Mouse (Mus musculus) heart, embryonic 14.5 days (tissue): ENCODE data around the gene Gm13305. TPM values are rescaled to one million over a fixed set of nuclear protein-coding genes. Genes with fewer than 3 reads are reported as not detected.

ENCODE experiments used
- polyA plus RNA-seq: library from polyadenylated mRNA; unstranded; fragments of >200 nt; fragmentation: Nextera tagmentation; extraction: Ambion mirVana; gene quantifications from 2 replicates; pipeline ENCODE4 v1.2.1, GENCODE M21; 2014

Gm13305 gene
- polyA plus RNA-seq, 1 experiment from 2014 or later: not detected

Other genes starting within 250 kb of the Gm13305 start
- 1.1 and 1.2 TPM in 2 replicates for gene Gm20878, start 227.0 kb downstream of the Gm13305 start, polyA plus RNA-seq
- 0.19 and 0.20 TPM in 2 replicates for gene Fam205a4, start 202.5 kb downstream of the Gm13305 start, polyA plus RNA-seq
- 0.12 and 0.16 TPM in 2 replicates for gene Gm21093, start 133.9 kb downstream of the Gm13305 start, polyA plus RNA-seq
- not detected in 2 replicates for gene Gm3893, start 77.4 kb downstream of the Gm13305 start, polyA plus RNA-seq
- gene Gm13304, start 53.8 kb downstream of the Gm13305 start, polyA plus RNA-seq: 7.5 TPM in 1 of 2 replicates, not detected in the other
- not detected in 2 replicates for gene Gm13306, start 15.2 kb downstream of the Gm13305 start, polyA plus RNA-seq
- not detected in 2 replicates for gene Gm10600, start 72.0 kb upstream of the Gm13305 start, polyA plus RNA-seq
- 1.5 TPM in 1 of 2 replicates, not detected in the other for gene Ccl21b, start 87.2 kb upstream of the Gm13305 start, polyA plus RNA-seq
- gene Gm21953, start 125.7 kb upstream of the Gm13305 start, polyA plus RNA-seq: not detected in 2 replicates
- gene Fam205a3, start 149.7 kb upstream of the Gm13305 start, polyA plus RNA-seq: not detected in 2 replicates